Mouse (Mus musculus): ENCODE data around the gene Myo1e. TPM values are rescaled to one million over a fixed set of nuclear protein-coding genes. Genes with fewer than 3 reads are reported as not detected.

Myo1e gene
- total RNA-seq, 1 experiment: 21.3 TPM

GRCm38 (mm10) chr9:70410668-70411067, 203.5 kb downstream of the Myo1e start:
- peaks cover 59% of the 10 kb centered on the region for H3K36me3 ChIP-seq (ENCODE audit: control insufficient read depth, insufficient read depth, low read length, poor library complexity, severe bottlenecking)

GRCm38 (mm10) chr9:70413038-70413437, 205.9 kb downstream of the Myo1e start:
- in situ Hi-C loops (cut with MboI; ENCODE audit: low sequenced_read_pairs in 2 of 2, unreplicated experiment in 2 of 2): loop anchor here in 1 of 2 experiments (10.0 kb wide), 1 partner anchor 112 kb away; no protein-coding TSS in a partner anchor
- Histone ChIP-seq H3K36me3 (ENCODE audit: control insufficient read depth, insufficient read depth, low read length, poor library complexity, severe bottlenecking) (peaks cover 66% of the 10 kb centered on the region), H3K9me3 (ENCODE audit: control insufficient read depth, insufficient read depth, low read depth, low read length) (no peaks in the 10 kb centered on the region), H3K9ac (ENCODE audit: insufficient read depth, low read depth, low read length, poor library complexity, severe bottlenecking) (no peak overlapping the region), H3K27ac (ENCODE audit: insufficient read depth, low read depth, low read length, poor library complexity, severe bottlenecking) (no peak overlapping the region), H3K4me3 (ENCODE audit: insufficient read depth in 1 of 2, low read depth in 1 of 2, low read length in 2 of 2, poor library complexity in 1 of 2, severe bottlenecking in 1 of 2) (no peak overlapping the region), H3K4me1 (ENCODE audit: control insufficient read depth in 2 of 2, insufficient read depth in 2 of 2, low read length in 2 of 2, poor library complexity in 1 of 2) (peaks cover 0 to 3% of the 10 kb centered on the region in 2 experiments; a peak in 1 of 4 replicates)
- TF ChIP-seq ZC3H11A (IDR thresholded peaks at IDR 0.05; ENCODE audit: borderline replicate concordance, low read depth, low read length) (no peak), HCFC1 (IDR thresholded peaks at IDR 0.05; ENCODE audit: borderline replicate concordance, insufficient read depth, low read length) (no peak), CHD2 (IDR thresholded peaks at IDR 0.05; ENCODE audit: low read depth, low read length) (no peak), MAFK (IDR thresholded peaks at IDR 0.05; ENCODE audit: insufficient read depth, low read depth, low read length) (no peak), ZNF384 (IDR thresholded peaks at IDR 0.05; ENCODE audit: low read depth, low read length) (no peak)
- no peak for DNase-seq (ENCODE audit: low read depth, low spot score)

More at GRCm38 (mm10) chr9:70410668-70411067, 203.5 kb downstream of the Myo1e start:
- Histone ChIP-seq H3K4me3 (ENCODE audit: insufficient read depth in 1 of 2, low read depth in 1 of 2, low read length in 2 of 2, poor library complexity in 1 of 2, severe bottlenecking in 1 of 2) (no peak overlapping the region), H3K9me3 (ENCODE audit: control insufficient read depth, insufficient read depth, low read depth, low read length) (no peaks in the 10 kb centered on the region), H3K4me1 (ENCODE audit: control insufficient read depth in 2 of 2, insufficient read depth in 2 of 2, low read length in 2 of 2, poor library complexity in 1 of 2) (no peaks in the 10 kb centered on the region), H3K9ac (ENCODE audit: insufficient read depth, low read depth, low read length, poor library complexity, severe bottlenecking) (no peak overlapping the region), H3K27ac (ENCODE audit: insufficient read depth, low read depth, low read length, poor library complexity, severe bottlenecking) (no peak overlapping the region)
- no peak for DNase-seq (ENCODE audit: low read depth, low spot score)
- TF ChIP-seq ZC3H11A (IDR thresholded peaks at IDR 0.05; ENCODE audit: borderline replicate concordance, low read depth, low read length) (no peak), ZNF384 (IDR thresholded peaks at IDR 0.05; ENCODE audit: low read depth, low read length) (no peak), HCFC1 (IDR thresholded peaks at IDR 0.05; ENCODE audit: borderline replicate concordance, insufficient read depth, low read length) (no peak), CHD2 (IDR thresholded peaks at IDR 0.05; ENCODE audit: low read depth, low read length) (no peak), MAFK (IDR thresholded peaks at IDR 0.05; ENCODE audit: insufficient read depth, low read depth, low read length) (no peak)
- in situ Hi-C loops (cut with MboI; ENCODE audit: low sequenced_read_pairs in 2 of 2, unreplicated experiment in 2 of 2): loop anchor here in 1 of 2 experiments (10.0 kb wide), 1 partner anchor 114 kb away; no protein-coding TSS in a partner anchor

- in situ Hi-C loops (cut with MboI; ENCODE audit: low sequenced_read_pairs in 2 of 2, unreplicated experiment in 2 of 2): loop anchor here in 1 of 2 experiments (10.0 kb wide), 1 partner anchor 108 kb away; no protein-coding TSS in a partner anchor
- Histone ChIP-seq H3K4me1 (ENCODE audit: control insufficient read depth in 2 of 2, insufficient read depth in 2 of 2, low read length in 2 of 2, poor library complexity in 1 of 2) (peaks cover 3 to 8% of the 10 kb centered on the region in 2 experiments; a peak in 3 of 4 replicates), H3K27ac (ENCODE audit: insufficient read depth, low read depth, low read length, poor library complexity, severe bottlenecking) (no peak overlapping the region), H3K4me3 (ENCODE audit: insufficient read depth in 1 of 2, low read depth in 1 of 2, low read length in 2 of 2, poor library complexity in 1 of 2, severe bottlenecking in 1 of 2) (no peak overlapping the region), H3K36me3 (ENCODE audit: control insufficient read depth, insufficient read depth, low read length, poor library complexity, severe bottlenecking) (peaks cover 44% of the 10 kb centered on the region), H3K9me3 (ENCODE audit: control insufficient read depth, insufficient read depth, low read depth, low read length) (no peaks in the 10 kb centered on the region), H3K9ac (ENCODE audit: insufficient read depth, low read depth, low read length, poor library complexity, severe bottlenecking) (no peak overlapping the region)
- peak; percentile 46 for DNase-seq (ENCODE audit: low read depth, low spot score)
- TF ChIP-seq ZC3H11A (IDR thresholded peaks at IDR 0.05; ENCODE audit: borderline replicate concordance, low read depth, low read length): peak; percentile 76; the same call in 1 of the 2 replicates
- no peak for TF ChIP-seq HCFC1 (IDR thresholded peaks at IDR 0.05; ENCODE audit: borderline replicate concordance, insufficient read depth, low read length)
Observed at GRCm38 (mm10) chr9:70416412-70416811, 209.3 kb downstream of the Myo1e start.

GRCm38 (mm10) chr9:70421257-70422056, 214.3 kb downstream of the Myo1e start, which contains the start of gene Ccnb2:
Gene Ccnb2, minus strand, starts transcription at chr9:70421547.
- Histone ChIP-seq H3K36me3 (ENCODE audit: control insufficient read depth, insufficient read depth, low read length, poor library complexity, severe bottlenecking) (peaks cover 9% of the 10 kb centered on the region), H3K9me3 (ENCODE audit: control insufficient read depth, insufficient read depth, low read depth, low read length) (no peaks in the 10 kb centered on the region), H3K4me3 (ENCODE audit: insufficient read depth in 1 of 2, low read depth in 1 of 2, low read length in 2 of 2, poor library complexity in 1 of 2, severe bottlenecking in 1 of 2) (peak within 1 kb of the TSS; percentile 87 to 95), H3K9ac (ENCODE audit: insufficient read depth, low read depth, low read length, poor library complexity, severe bottlenecking) (peak within 1 kb of the TSS; percentile 98), H3K4me1 (ENCODE audit: control insufficient read depth in 2 of 2, insufficient read depth in 2 of 2, low read length in 2 of 2, poor library complexity in 1 of 2) (peaks cover 3 to 8% of the 10 kb centered on the region in 2 experiments; a peak in 3 of 4 replicates), H3K27ac (ENCODE audit: insufficient read depth, low read depth, low read length, poor library complexity, severe bottlenecking) (peak within 1 kb of the TSS; percentile 88)
- in situ Hi-C loops (cut with MboI; ENCODE audit: low sequenced_read_pairs in 2 of 2, unreplicated experiment in 2 of 2): no loop called here
- TF ChIP-seq HCFC1 (IDR thresholded peaks at IDR 0.05; ENCODE audit: borderline replicate concordance, insufficient read depth, low read length) (no peak; the same call in 1 of the 2 replicates), CHD2 (IDR thresholded peaks at IDR 0.05; ENCODE audit: low read depth, low read length) (peak; percentile 63; the same call in 1 of the 2 replicates)
- DNase-seq (ENCODE audit: low read depth, low spot score): peak; percentile 85

Data from ES-E14 (cell line).